Mouse (Mus musculus): ENCODE results near the gene Zdhhc17.

- TF ChIP-seq GATA1 (IDR thresholded peaks at IDR 0.05; ENCODE audit: low read length) (no peak), TAL1 (IDR thresholded peaks at IDR 0.05; ENCODE audit: low read length) (no peak)
These were observed 20.2 kb downstream of the Zdhhc17 start for GRCm38 (mm10) chr10:110989729-110990128.
